Mouse (Mus musculus): ENCODE results near the gene Il18r1.

DNA sequence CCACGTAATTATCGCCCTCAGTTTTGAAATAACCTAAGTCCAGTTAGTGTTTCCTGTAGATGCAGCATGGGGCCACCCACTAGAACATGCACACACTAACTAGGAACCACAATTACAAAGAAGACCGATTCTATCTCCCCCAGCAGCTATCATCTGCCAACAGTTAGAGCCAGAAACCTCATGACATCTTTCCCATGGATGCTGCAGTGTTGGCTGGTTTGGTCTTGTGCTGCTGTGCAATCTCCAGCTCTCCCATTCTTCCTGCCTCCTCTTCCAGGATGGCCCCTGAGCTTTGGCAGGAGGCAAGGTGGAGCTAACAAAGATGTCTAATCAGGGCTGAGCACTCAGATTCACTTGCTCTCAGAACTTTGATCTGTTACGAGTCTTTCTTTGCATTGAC lies 35.8 kb downstream of the Il18r1 start:
- TF ChIP-seq CTCF (IDR thresholded peaks at IDR 0.05) (no peak), POLR2A (IDR thresholded peaks at IDR 0.05; ENCODE audit: insufficient read depth, low read depth, low read length) (no peak)
